Mouse (Mus musculus) right cerebral cortex, postnatal 14 days (tissue): ENCODE results near the gene Dbn1.

ENCODE experiments used
- DNase-seq: peaks from one replicate; pipeline ENCODE4 v3.0.0; 2022

Gene Dbn1

GRCm38 (mm10) chr13:55487578-55488498 is at the start of gene Dbn1:
Dbn1 (minus strand) TSS chr13:55488111.
- peak; percentile 75 for DNase-seq

DNA sequence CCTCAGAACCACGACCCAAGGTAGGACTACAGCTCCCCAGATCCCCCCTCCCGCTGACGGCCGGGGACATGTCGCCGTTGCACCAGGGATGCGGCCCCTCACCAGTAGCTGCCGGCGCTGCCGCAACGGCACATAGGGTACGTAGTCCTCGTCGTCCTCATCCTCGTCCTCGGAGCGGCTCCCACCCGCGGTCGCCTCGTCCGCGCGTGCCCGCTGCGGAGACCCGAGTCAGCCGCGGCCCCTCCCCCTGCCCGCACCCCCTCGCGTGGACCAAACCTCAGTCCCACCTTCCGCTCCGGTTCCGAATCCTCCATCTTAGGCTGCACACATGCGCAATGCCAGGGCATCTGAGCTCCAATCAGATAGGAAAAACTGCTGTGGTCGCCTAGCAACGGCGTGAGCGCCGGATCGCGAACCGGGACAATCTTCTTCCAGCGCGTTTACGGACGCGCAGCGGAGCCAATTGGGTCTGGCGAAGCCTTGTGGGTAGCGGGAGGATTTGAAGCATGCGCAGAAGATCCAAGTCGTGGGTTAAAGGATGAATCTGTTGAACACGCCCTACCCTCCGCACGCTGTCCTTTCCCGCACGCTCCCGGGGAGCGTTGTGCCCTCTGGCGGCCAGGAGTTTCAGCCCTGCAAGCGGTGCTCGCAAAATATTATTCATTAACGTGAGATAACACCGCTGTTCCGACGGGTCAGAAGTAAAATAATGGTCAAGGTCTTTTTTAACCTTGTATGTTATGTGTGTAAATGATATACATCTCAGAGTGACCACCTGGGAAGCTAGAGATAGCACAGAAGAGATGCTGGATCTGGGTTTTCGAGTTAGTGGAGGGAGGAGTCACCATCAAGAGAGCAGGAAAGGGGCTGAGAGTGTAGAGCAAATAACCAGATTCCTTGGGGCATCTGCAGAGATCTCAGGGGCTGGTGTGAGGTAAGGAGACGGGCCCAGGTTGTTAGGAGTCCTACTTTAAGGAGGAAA is 48.6 kb upstream of the Dbn1 start, which contains the start of gene Ddx41:
Gene Ddx41, minus strand, starts transcription at position 465 of the 982 bp plus-strand sequence.
- DNase-seq, result peak; percentile 97

GRCm38 (mm10) chr13:55535796-55536193 is 47.9 kb upstream of the Dbn1 start:
- DNase-seq, result no peak

DNA sequence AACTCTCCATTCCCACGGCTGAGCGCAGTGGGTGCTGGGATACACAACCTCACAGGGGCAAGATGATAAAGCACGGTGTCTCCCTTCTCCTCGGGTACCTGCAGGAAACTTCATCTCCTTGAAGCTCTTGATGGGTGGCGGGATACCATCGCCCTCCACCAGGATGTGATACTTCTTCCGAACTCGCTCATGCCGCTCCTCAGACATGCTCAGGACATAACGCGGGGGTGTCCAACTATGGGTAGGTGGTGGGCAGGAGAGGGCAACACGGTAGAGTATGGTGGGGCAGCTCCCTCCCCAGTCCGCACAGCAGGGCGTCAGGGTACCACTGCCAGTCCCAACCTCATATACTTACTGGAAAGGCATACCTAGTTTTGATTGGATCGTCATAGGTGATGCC is 47.3 kb upstream of the Dbn1 start:
- no peak for DNase-seq

DNA sequence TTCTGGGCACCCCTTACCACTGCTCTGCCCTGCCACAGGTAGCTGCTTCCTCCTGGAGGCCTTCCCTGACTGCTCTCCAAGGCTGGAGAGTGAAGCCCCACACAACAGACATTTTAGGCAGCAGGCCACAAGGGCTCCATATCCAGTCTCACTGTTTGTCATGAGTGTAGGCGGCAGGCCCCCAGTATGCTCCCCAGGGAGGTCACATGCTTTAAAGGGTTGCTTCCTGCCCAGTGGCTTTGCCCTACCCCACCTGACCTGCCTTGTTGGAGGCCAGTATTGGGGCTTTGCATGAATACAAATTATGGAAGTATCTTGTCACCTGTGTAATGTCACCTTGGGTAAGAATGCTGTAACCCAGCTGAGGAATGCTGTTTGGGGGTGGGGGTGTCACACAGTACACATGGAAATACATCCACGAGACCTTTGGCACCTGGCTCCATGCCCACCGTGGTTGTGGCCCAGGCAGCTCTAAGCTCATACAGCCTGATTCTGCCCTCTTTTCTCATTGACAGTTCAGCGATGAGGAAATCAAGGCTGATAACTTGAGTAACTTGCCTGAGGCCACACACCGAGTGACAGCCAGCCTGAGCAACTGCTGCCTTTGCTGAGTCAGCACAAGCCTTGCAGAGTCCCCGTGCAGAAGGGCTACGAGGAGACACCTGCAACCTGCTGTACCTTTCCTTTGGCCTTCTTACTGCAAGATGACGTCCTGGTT is 41.4 kb upstream of the Dbn1 start, which contains the start of gene Dok3:
Gene Dok3, minus strand, starts transcription at position 99 of the 718 bp plus-strand sequence.
- no peak for DNase-seq

DNA sequence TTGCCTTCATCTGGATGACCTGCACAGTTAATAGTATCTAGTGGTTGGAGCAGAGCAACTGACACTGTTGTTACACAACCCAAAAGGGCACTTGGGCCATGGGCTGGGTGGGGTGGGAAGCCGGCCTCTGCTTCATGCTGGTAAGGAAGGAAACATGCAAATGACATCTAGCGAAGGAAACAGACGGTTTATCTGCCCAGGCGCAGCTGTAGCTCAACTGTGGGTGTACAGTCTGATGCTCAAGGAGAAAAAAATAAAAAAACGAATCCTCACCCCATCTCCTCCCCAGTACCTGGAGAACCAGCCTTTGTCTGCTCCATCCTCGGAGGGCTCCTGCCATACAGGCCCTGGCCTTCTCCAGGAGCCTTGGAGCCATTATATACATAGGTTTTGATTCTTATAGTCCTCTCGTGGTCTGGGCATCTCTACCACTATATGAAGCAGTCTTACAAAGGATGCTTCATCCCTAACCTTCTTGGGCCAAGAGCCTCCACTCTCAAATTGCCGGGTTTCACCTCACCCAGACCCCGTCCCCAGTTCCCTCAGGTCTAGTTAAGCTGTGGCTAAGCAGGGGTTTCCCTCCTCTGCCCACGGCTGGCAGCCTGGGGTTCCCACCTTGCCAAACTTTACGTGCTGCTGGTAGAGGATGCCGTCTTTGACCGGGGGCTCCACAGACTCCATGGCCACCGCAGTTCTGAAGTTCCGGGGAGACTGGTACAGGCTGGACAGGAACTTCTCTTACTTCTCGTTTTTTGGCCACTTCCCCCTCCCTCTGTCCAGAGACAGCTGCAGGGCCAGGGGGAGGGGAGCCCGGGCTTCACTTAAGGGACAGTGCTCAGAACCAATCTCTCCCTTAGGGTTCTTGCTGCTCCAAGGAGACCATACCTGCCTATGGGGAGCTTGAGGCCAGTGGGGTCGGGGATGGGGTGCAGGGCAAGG is 40.2 kb upstream of the Dbn1 start:
- DNase-seq, result no peak

GRCm38 (mm10) chr13:55527212-55527611 is 39.3 kb upstream of the Dbn1 start:
- DNase-seq, result no peak

- no peak for DNase-seq
Measured at GRCm38 (mm10) chr13:55525733-55526553, 38.0 kb upstream of the Dbn1 start.

- DNase-seq, result no peak
Measured at GRCm38 (mm10) chr13:55523951-55524600, 36.2 kb upstream of the Dbn1 start.

GRCm38 (mm10) chr13:55523278-55523677 is 35.4 kb upstream of the Dbn1 start:
- DNase-seq, result no peak

DNA sequence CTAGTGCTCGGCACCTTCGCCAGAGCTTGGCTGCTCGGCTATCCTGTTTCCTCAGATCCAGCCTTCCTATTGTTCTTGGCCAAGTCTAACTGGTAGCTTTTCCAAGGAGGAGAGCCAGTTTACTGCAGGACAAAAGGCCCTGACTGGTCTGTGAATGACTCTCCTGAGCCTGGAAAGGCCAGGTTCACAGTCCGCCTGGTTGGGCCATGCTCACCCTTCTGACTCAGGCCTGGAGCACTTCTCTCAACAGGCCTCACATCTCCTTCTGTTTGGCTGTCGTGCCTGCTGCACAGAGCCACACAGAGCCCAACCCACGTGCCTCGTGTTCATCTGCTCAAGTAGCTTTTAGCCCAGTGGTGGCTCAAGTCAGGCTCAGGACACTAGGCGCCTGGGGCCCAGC is 34.8 kb upstream of the Dbn1 start:
- no peak for DNase-seq

DNA sequence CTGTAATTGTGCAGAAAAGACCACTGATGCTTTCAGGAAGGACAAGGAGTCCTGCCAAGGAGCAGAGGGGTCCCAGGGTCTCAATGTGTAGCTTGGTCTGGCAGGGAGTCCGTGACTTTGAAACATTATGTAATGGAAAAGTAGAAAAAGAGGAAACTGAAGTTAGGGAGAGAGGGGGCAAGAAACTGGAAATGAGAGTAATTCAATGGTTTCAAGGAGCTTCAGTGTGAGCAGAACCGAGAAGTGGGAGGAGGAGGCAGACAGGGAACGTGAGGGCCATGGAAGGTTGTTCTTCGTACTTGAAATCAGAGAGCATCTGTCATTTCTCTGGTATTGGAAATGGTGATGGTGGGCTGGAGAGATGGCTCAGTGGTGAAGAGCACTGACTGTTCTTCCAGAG is 31.7 kb upstream of the Dbn1 start:
- no peak for DNase-seq

DNA sequence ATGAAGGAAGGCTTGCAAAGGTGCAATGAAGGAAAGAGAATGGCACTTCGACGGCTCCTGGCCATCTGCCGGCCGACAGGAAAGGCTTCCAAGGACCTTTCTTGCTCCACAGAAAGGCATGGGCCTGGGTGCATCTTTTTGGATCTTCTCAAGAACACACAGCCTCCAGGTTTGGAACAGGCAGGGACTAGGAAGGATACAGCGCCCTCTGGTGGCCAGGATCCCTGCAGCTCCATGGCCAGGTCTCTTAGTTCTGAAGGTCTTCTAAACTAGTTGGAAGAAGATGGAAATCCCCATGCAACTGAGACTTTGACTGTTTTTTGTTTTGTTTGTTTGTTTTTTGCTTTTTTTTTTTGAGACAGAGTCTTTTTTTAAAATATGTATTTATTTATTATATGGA is 29.0 kb upstream of the Dbn1 start:
- DNase-seq, result peak; percentile 95

- DNase-seq, result no peak
Measured at GRCm38 (mm10) chr13:55513828-55514227, 25.9 kb upstream of the Dbn1 start.

DNA sequence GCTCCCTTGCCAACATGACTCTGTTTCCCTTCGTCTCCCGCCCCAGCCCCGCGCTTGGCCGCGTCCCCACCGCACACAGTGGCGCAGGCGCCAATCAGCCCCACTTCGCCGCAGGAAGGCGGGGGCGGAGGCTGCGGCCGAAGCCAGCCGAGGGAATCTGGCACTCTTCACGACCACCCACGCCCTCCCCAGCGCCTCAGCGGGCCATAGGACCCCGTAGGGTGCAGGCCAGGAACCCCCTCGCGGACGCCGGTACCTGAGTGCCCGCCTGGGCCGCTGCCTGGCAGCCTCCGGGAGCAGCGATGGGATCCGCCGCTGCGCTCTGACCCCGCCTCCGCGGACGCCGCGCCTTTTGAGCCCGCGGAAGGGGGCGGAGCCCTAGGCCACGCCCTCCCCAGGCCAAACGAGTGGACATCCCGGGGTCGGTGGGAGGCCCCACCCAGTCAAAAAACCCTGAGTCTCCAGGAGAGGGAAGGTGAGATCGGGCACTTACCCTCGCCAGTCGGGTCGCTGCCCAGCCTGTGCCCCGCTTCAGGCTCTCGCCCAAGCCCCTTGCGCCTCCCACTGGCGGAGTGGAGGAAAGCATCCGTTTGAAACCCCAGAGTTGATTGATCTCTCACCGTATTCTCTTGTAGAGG is 25.3 kb upstream of the Dbn1 start, which contains the start of gene Pdlim7:
Gene Pdlim7, minus strand, starts transcription at position 566 of the 638 bp plus-strand sequence.
- DNase-seq, result peak; percentile 81

DNA sequence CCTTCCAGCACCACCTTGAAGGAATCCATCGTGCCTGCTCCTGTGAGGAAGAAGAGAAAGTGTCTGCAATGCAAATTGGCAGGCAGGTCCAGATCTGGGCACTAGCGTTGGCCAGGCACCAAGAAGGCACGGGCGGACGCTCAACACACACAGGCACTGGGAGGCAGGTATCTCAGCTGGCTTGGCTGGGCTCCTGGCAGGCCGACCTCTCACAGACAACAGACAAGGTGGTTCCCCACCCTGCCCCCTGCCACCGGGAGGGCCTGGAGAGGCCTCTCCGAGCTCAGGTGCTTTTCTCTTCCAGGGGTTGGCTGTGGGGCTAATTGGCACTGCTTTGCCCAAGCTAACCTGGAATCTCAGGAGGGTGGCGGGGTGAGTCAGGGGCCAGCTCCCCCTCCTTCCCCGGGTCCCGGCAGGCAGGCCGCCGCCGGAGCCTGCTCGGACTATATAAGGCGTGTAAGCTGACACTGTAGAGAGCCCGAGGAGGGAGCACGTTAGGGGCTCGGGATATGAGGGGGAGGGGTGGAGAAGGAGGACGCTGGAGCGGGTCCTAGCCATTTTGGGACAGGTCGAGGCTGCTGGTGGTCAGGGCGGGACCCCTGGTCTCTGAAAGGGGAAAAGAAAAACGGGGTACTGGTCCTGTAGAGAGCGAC is 24.6 kb upstream of the Dbn1 start:
- DNase-seq, result no peak

DNA sequence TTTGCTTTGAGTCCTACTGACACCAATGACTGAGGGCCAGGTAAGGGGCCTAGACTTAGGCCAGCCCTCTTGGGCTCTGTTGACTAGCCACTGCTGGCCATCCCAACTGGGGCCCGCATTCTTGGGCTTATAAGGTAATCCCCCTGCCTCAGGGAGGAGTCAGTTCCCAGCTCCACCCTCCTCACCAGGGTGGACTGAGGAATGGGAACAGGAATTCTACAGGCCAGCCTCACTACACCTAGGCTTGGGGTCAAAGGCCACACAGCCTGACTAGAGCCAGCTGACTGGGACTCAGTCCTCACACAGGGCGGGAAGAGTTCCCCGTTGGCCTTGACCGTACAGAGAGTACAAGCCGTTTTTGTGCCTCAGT is 23.6 kb upstream of the Dbn1 start:
- DNase-seq, result no peak

GRCm38 (mm10) chr13:55510668-55511491 is 23.0 kb upstream of the Dbn1 start:
- no peak for DNase-seq
